Mouse (Mus musculus): ENCODE measurements at regions not wholly inside any gene's neighbourhood (a gene's known extent, or its start where the extent isn't known, plus 50 kb on each side); places are given as distances from the start of the nearest gene placed in this dataset.

DNA sequence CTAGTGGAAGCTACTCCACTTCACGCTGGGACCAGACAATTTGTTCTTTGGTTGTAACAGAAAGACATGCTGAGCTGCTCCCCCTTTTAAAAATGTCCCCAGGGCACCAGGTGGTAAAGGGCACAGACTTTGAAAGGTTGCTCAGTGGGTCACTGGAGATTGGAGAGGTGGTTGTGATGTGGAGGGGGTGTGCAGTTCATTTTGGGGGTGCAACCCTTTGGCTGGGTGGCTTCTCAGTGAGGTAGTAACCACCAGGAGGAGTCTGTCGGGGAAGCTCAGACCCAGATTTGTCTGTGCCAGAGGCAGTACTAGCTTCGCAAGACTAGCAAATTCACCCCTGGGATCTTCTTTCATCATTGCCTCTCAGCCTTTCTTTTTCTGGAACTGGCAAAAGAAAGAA is 189.0 kb upstream of the Krr1 start:
- no peak for DNase-seq (ENCODE audit: low spot score)

GRCm38 (mm10) chr10:111784065-111784853 is 188.2 kb upstream of the Krr1 start:
- no peak for DNase-seq (ENCODE audit: low spot score)

DNA sequence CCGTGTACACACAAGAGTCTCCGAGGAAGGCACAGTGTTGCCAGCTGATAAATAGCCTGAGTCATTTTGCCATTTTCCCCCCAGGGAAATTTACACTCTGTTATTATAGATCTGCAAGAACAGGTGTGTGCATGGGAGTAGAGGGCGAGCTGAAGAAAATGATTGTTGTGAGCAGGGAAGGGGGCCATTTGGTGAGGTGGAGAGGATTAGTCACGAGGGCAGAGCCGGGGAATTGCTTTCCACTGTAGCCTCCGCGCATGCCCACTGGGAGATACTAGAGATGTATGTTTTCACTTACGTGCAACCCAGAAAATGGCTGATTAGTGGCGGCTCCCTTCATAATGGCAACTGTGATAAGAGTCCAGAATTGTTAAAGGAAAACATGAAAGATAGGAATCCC is 185.3 kb upstream of the Krr1 start:
- DNase-seq (ENCODE audit: low spot score) = no peak

GRCm38 (mm10) chr10:111789264-111789663 is 183.2 kb upstream of the Krr1 start:
- DNase-seq (ENCODE audit: low spot score) = no peak

- DNase-seq (ENCODE audit: low spot score) = no peak
These were observed 181.6 kb upstream of the Krr1 start for GRCm38 (mm10) chr10:111790911-111791310.

DNA sequence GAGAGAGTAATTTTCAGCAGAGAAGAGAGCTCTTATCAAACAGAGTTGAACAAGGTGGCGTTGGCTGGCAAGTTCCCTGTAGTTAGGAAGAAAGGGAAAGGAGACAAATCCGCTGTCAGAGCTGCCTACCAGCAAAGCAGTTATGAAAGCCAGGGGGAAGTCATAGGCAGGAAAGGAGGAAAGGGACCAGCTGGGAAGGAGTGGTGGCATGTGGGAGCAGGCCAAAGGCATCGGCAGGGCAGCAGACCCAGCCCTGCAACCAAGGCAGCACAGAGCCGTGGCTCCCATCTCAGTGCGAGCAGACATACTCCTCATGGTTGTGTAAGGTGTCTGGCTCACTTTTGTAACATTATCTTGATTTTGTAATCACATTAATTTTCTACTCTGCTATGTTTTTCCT is 177.4 kb upstream of the Krr1 start:
- DNase-seq (ENCODE audit: low spot score) = no peak

DNA sequence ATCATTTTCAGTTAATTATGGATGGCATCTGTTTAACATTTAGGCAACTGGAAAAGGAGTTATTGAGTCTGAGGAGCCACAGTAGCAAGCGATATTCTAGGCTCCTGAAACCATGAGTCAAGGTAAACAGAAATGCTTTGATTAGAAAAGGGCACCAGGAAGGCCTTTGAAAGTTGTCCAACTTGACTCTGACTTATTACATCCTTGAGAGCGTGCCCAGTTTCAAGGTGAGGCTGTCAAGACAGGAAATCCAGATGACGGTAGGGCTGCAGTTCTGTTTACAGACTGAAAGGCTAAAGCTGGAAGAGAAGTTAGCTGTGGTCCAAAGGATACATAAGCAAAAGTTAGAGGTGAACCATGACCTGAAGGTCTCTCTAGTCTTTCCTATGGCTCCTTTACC is 176.7 kb upstream of the Krr1 start:
- no peak for DNase-seq (ENCODE audit: low spot score)

- no peak for DNase-seq (ENCODE audit: low spot score)
These were observed 173.6 kb upstream of the Krr1 start for GRCm38 (mm10) chr10:111798851-111799281.

DNA sequence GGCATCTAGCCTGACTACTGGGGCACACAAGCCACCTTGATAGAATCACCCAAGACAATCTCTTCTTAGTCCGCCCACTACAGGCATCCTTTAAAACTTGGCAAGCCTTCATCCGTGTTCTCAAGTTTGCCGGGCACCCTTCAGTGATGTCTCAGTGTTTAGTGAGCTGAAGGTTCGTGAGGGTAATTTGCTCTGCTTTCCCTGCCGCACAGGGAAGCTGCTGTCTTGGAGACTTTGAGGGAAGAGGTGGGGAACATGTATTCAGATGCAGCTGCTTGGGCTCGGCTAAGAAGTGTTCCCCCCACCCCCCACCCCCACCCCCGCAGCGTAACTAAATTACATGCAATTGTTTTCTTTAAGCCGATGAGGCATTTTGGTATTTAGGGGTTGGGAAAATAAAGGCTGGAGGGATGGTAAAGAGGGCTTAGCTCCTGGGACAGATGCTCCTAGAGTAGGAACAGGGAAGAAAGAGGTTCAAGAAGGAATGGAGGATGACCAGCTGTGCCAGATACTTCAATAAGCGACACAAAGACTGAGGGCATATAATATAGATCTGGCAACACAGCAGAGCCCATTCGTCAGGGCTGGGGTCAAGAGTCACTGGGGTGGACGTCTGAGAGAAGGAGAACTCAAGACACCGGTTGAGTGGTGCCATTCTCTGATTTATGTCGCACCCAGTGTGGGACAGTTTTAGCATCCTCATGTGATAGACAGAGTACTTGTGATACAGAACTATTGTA is 172.4 kb upstream of the Krr1 start:
- DNase-seq (ENCODE audit: low spot score) = no peak

DNA sequence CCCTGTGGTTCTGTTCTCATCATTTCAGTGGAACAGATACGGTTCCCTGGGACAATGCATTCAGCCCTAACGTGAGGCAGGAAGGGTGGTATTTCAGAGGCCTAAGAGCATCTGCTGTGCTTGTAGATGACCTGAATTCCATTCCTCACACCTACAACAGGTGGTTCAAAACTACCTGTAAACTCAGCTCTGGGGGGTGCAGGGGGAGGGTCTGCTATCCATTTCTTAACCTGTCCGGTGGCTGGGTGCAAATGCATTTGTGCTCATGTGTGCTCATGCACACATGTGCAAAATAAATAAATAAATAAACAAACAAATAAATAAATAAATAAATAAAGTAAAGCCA is 171.9 kb upstream of the Krr1 start:
- no peak for DNase-seq (ENCODE audit: low spot score)

- DNase-seq (ENCODE audit: low spot score) = no peak
These were observed 171.3 kb upstream of the Krr1 start for GRCm38 (mm10) chr10:111801021-111801793.

DNA sequence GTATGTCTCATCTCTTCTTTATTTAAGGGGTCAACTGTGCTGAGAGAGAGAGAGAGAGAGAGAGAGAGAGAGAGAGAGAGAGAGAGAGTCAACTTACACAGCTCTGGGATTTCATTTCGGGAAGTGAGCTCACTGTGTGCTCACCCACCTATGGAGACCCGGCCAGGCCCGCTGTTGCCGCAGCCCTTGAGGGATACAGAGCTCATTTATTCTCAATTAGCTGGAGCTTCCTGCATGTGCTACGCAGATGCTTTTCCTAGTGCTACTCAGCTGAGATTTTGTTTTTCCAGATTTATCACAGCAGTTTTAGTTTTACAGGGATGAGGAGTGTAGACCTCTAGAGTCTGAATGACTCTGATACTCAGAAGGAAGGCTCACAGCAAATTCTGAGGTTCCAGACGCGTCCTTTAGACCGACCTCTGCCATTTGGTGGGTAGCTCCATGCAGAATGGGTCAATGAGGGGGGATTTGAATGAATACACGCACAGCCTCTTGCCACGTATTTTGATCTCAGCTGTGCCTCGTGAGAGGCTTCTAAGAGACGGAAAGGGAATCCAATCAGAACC is 170.6 kb upstream of the Krr1 start:
- no peak for DNase-seq (ENCODE audit: low spot score)

DNA sequence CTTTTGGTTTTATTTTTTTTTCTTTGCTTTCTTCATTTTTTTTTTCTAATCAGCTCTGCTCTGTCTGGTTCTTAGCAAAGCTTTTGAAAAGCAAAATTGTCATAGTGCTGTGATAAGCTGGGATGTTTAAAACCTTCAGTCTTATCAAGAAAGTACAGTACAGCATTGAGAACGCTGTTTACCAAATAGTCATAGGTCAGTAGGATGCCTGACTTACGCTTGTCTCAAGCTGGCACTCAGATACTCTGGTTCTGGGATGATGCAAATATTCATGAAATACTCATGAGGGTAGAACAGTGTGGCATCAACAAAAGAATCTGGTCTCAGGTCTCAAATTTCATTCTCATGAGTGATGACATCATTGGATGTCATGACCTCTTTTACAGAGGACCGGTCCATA is 166.1 kb upstream of the Krr1 start:
- no peak for DNase-seq (ENCODE audit: low spot score)

DNA sequence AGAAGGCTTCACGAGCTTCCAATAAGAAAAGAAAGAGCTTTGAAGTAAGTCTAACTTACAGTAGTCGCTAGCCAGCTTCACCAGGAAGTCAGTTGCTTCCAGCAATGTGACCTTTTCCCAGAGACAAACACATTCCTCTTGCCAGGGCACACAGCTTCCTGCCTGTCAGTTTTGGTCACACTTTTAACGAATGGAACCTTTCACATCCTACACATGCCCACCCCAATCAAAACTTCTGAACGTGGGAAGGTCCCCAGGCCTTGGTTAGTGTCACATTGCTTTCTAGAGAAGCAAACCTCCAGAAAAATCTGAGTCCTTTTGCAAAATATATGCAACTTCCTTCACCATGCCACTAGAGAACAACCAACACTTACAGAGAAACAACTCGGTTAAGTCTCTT is 165.5 kb upstream of the Krr1 start:
- DNase-seq (ENCODE audit: low spot score) = no peak

DNA sequence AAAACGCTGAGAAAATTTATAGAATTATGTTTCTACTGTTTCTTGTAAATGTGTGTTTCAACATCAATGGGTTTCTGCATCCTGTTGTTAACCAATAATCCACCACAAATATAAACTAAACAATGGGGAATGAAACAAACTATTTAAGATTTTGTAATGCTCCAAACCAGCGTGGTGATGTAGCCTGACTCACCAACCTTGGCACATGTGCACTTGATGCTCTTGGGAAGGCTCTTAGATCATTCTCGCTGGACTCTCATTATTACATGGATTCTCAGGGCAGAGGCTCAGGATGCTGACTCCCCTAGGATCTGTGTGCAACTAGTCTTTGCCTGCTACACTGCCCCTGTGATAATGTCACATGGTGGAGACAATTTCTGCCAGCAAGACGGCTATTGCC is 158.7 kb upstream of the Krr1 start:
- DNase-seq (ENCODE audit: low spot score) = no peak

GRCm38 (mm10) chr10:111814648-111815047 is 157.8 kb upstream of the Krr1 start:
- no peak for DNase-seq (ENCODE audit: low spot score)

- no peak for DNase-seq (ENCODE audit: low spot score)
These were observed 157.3 kb upstream of the Krr1 start for GRCm38 (mm10) chr10:111815160-111815559.

DNA sequence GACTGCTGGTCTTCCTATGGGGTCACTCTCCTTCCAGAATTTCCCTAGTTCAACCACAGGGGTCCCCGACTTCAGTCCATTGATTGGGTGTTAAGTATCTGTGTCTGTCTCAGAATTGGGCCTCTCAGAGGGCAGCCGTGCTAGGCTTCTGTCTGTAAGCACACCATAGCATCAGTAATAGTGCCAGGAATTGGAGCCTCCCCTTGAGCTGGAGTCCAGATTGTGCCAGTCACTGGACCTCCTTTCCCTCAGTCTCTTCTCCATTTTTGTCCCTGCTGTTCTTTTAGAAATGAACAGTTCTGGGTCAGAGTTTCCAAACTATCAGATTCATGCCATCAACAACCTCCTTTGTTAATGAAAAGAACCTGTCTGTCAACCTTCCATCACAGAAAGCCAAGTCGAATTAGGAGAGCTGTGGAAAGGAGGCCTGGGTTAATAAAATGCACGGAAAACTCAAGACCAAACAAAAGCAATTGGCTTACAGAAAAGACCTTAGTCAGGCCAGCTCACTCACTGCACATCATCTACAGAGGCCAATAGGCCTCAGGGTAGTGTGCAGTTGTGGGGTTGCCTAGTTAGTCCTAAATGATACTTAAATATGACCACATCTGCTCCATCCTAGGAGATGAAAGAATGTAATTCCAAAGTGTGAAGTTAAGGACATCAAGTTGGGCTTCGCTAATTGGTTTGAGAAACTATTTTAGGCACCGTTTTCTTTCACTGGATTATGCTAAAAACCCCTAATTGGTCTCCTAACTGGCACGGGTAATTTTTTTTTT is 156.5 kb upstream of the Krr1 start:
- DNase-seq (ENCODE audit: low spot score) = no peak

- no peak for DNase-seq (ENCODE audit: low spot score)
These were observed 152.6 kb upstream of the Krr1 start for GRCm38 (mm10) chr10:111819755-111820451.

DNA sequence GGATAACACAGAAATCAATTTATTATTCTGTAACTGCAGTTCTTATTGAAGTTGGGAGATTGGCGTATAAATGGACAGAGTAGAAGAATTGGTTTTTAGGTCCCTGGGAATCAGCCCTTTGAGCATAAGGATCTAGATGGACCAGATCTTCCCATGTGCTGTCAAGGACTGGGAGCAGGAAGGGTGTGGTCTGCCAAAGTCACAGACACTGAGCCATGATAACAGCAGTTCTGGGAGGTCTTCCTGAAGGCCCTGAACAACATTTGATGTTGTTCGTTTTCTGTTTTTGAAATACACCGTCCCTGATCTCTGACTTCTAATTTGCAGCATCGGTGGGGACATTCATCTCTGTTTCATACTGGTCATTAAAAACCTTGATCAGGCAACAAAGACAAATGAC is 147.6 kb upstream of the Krr1 start:
- no peak for DNase-seq (ENCODE audit: low spot score)
